Mouse (Mus musculus) myocyte (in vitro differentiated cells): ENCODE measurements around the gene Aarsd1.

Source experiments
- CEBPB ChIP-seq: IDR thresholded peaks from 2 replicates; pipeline ENCODE4 v1.6.1; 2011; ENCODE audit warnings: mild to moderate bottlenecking, moderate library complexity; ENCODE audit not compliant: poor library complexity, insufficient read depth, severe bottlenecking
- E2F4 ChIP-seq: IDR thresholded peaks from one replicate; pipeline ENCODE4 v1.6.1; 2011; ENCODE audit warnings: mild to moderate bottlenecking, control low read depth, moderate library complexity; ENCODE audit not compliant: insufficient read depth
- MAX ChIP-seq: IDR thresholded peaks from one replicate; pipeline ENCODE4 v1.6.1; 2011; ENCODE audit warnings: low read depth, mild to moderate bottlenecking, control low read depth
- MYOD1 ChIP-seq, 3 experiments: IDR thresholded peaks; one replicate each; pipeline ENCODE4 v1.6.1; 2011; ENCODE audit warnings: control low read depth in 2 of 3, low read depth in 2 of 3, mild to moderate bottlenecking in 2 of 3, moderate library complexity in 1 of 3; ENCODE audit not compliant: insufficient read length in 2 of 3, control insufficient read depth in 1 of 3
- POLR2A ChIP-seq: IDR thresholded peaks from one replicate; pipeline ENCODE4 v1.6.1; 2011; ENCODE audit warnings: low read depth, mild to moderate bottlenecking, control low read depth, moderate library complexity; ENCODE audit not compliant: insufficient read length
- POLR2AphosphoS2 ChIP-seq: IDR thresholded peaks from one replicate; pipeline ENCODE4 v1.6.1; 2011; ENCODE audit warnings: low read depth, control low read depth; ENCODE audit not compliant: insufficient read length
- TCF12 ChIP-seq: IDR thresholded peaks from one replicate; pipeline ENCODE4 v1.6.1; 2011; ENCODE audit warnings: mild to moderate bottlenecking, control low read depth; ENCODE audit not compliant: poor library complexity, insufficient read depth, severe bottlenecking
- TCF3 ChIP-seq: IDR thresholded peaks from one replicate; pipeline ENCODE4 v1.6.1; 2011; ENCODE audit warnings: low read depth, control low read depth; ENCODE audit not compliant: insufficient read length
- USF1 ChIP-seq: IDR thresholded peaks from one replicate; pipeline ENCODE4 v1.6.1; 2011; ENCODE audit warnings: low read depth, mild to moderate bottlenecking, control low read depth, moderate library complexity

- TF ChIP-seq USF1 = no peak
- TF ChIP-seq POLR2A = no peak
- TF ChIP-seq CEBPB = no peak
- no peak for TF ChIP-seq E2F4
- TF ChIP-seq TCF12 = no peak
- no peak for TF ChIP-seq MYOD1 (IDR thresholded peaks at IDR 0.05; ENCODE audit: control insufficient read depth in 1 of 3, insufficient read length in 2 of 3, low read depth in 2 of 3)
- no peak for TF ChIP-seq MAX
- TF ChIP-seq POLR2AphosphoS2 = no peak
- TF ChIP-seq TCF3 = no peak
Measured at GRCm38 (mm10) chr11:101418991-101419390, 1.6 kb upstream of the Aarsd1 start.
